Mouse (Mus musculus) thymus, postnatal 10 days (tissue): ENCODE results near the gene AY761185.
"Not testable (repeated sequence)": the region's sequence is repeated elsewhere in the genome, so short reads cannot be mapped to it uniquely, and the experiment has no call there.

ENCODE experiments used
- DNase-seq, 2 experiments: peaks; one replicate each; pipeline ENCODE4 v3.0.0; 2021; ENCODE audit warnings: low spot score in 2 of 2

The AY761185 gene

DNA sequence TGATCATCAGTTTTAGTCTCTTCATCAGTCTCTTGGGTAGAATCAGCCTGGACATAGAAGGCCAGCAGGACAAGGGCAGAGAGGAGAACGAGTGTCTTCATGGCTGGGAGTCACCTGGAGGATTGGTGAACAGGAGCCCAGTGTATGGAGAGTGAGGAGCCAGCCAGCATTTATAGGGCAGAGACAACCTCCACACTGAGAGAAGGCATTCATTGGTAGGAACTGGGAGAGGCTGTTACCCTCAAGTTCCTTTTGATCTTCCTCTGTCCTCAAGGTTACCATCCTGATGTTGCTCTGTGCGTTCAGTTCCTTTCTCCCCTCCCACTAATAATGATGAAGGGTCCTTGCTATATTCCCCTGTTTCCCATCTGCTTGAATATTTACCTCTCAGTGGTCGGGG lies at the start of gene AY761185:
Gene AY761185, minus strand, starts transcription at position 101 of the 400 bp plus-strand sequence.
- no peak for DNase-seq

DNA sequence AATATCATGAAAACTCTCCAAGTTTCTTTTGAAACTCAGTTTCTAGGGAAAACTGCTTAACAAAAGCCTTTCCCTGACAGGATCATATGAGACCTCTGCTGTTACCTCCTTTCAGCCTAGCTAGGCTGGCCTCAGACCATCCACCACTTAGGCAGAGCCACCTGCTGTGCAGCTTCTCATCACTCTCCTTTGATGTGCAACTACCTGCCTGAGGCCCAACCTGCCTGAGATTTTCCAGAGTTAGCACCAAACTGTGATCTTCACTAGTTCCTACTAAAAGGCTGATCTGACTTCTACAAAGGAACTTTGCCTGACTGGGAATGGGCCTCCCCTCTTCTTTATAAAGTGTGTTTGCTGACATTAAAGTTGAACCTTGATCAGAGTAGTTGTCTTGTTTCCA lies 49.5 kb upstream of the AY761185 start:
- not testable (repeated sequence) for DNase-seq

GRCm38 (mm10) chr8:20979846-20980245 lies 35.3 kb upstream of the AY761185 start:
- no peak for DNase-seq

DNA sequence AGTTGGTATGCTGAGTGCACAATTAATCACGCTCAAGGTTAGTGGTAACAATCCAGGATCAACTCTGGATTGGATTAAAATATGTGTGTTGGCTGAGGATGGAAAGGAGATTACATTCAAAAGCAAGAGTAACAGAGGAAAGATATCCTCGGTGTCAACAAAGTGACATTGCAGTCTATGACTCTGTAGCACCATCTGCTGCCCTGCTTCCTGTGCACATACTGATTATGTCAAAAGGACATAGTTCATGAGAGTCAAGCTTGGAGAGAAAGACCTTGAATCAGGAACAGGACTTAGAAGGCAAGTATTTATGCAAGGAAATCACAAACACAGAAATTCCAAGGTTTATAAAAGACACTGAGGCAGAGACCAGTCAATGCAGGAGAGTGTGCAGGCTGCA lies 20.0 kb upstream of the AY761185 start:
- DNase-seq, result no peak

DNA sequence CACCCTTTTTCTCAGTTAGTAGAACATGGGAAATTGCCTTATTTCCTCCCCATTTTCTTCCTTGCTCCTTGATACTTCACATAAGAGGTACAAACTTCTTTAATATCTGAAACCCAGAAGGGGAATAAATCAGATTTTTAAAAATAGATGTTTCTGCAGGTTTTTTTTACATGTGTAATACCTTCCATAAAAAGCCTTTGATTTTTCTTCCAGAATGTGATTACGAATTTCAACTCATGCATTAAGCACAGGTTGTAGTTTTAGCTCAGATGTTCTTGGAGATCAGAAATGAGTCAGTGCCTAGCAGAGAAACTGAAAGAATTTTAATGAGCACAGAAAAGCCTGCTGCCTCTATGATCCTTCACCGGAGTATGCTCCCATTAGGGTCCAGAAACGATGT lies 22.5 kb downstream of the AY761185 start, which contains the start of gene Gm6040:
Gene Gm6040, minus strand, starts transcription at position 101 of the 400 bp plus-strand sequence.
- DNase-seq, result no peak

DNA sequence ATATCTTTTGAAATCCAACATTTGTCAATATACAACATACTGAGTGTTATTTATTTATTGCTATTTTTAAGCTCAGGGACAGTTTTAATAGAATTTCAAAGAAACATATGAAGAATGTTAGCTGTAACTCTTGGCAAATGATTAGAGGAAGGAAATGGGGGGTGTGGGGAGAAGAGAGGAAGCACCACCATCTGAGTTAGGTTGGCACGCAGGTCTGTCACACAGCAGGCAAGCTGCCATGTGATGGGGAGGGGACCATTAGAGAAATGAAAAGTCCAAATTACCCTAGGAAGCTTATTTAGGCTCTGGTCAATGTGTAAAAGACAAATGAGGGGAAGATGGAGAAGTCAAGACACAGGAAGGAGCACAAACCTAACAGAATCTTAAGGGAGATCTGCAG lies 32.2 kb downstream of the AY761185 start:
- DNase-seq, result no peak

GRCm38 (mm10) chr8:20908256-20908655 lies 36.3 kb downstream of the AY761185 start:
- DNase-seq, result no peak

GRCm38 (mm10) chr8:20907119-20907518 lies 37.4 kb downstream of the AY761185 start:
- no peak for DNase-seq

DNA sequence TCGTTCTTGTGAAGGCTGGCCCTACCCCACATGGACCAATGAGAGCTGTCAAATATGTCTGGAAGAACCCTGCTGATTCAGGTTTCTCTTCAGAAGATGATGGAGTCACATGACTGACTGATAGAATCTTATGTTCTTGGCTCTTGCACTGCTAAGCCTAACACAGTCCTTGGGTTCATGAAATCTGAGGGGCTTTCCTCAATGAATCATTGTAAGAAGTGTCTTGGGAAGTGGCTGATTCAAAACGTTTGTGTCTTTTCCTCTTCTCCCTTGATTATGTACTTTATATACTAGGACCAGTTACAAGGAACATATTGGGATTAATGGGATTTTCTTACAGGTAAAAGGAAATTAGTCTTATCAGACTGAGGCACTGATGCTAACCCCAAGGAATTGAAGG lies 42.0 kb downstream of the AY761185 start, which contains the start of gene Gm15056:
Gene Gm15056, minus strand, starts transcription at position 101 of the 400 bp plus-strand sequence.
- DNase-seq, result no peak
